Mouse (Mus musculus) kidney, postnatal 36 days (tissue): ENCODE data around the gene Cenpt.

Experiments
- DNase-seq, 2 experiments: peaks; one replicate each; pipeline ENCODE4 v3.0.0; 2021 to 2022; ENCODE audit warnings: mixed read lengths in 2 of 2

Cenpt gene

DNA sequence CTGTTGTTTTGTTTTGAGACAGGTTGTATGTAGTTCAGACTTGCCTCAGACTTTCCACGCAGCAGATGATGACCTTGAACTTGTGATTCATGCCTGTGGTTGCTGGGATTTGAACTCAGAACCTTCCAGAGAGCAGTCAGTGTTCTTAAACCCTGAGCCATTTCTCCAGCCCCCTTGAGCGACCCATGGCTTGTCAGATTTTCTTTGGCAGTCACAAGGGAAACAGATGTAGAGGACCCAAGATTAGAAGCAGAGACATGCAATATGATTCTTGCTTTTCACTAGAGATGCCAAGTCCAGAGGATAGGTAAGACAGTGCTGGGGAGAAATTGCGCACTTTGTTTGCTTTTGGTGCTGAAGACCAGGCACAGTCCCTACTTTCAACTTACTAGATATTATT is at the start of gene Cenpt:
Cenpt (minus strand) TSS at position 101 of the 400 bp plus-strand sequence.
- DNase-seq: no peak

DNA sequence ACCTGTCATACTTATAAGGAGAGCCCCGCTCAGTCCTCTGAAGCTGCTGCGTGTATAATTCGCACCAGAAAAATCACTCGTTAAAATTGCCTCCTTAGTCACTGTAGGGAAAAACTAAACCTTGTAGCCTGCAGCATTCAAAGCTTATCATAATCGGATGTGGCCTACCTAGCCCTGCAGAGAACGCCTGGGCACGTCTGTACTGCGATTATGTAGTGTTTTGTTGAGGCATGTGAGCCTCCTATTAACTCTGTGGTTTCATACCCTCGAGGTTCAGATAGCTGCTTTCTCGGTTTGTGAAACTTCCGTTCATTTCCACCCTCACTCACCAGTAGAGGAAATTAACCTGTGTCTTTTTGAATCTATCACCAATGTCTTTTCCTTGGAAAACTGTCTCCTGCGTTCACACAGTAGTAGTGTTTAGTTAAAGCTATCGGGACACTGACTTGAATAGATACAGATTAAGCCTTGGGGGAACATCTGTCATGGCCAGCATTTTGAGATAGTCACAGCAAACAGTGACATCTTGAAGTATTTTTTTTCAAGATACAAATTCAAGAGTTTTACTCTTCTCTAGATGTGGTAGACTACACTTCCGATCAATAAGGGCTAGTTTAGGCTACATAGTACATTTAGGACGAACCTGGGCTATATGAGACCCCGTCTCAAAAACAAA is 48.0 kb upstream of the Cenpt start:
- no peak for DNase-seq

DNA sequence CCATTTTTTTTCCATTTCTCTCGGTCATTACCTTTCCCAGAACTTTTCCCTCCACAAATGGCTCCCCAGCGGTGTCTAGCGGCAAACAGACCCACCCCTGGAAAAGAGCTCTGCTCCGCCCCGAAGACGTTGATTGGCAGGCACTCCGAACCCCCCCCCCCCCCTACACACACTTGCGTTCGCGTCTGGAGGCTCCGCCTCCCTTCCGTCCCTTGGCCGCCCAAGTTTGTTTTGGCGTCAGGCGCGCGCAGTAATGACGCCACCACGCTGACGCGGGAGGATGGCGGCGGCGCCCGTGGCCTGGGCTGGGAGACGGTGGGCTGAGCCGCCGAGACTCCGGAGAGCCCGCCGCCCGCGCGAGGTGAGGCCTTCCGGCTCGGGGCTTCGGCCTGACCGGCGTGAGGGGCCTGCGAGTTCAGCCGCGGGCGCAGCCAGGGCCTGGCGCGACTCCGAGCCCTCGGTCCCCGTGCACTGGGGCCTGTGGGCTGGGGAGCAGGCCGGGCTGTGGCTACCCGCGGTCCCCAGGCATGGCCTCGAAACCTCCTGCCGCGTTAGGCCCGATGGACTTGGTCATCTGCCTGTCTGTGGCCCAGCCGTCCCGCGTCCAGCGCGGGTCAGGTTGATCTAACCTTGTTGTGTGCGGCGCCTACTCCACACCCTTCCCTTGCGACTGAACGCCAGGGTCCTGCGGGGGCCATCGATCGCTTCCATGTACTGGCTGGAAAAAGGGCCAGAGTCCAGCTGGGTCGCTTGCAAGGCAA is 47.3 kb upstream of the Cenpt start, which contains the start of gene Pskh1:
Pskh1 (plus strand) TSS at position 262 of the 761 bp plus-strand sequence.
- DNase-seq: peak; percentile 93 to 96

DNA sequence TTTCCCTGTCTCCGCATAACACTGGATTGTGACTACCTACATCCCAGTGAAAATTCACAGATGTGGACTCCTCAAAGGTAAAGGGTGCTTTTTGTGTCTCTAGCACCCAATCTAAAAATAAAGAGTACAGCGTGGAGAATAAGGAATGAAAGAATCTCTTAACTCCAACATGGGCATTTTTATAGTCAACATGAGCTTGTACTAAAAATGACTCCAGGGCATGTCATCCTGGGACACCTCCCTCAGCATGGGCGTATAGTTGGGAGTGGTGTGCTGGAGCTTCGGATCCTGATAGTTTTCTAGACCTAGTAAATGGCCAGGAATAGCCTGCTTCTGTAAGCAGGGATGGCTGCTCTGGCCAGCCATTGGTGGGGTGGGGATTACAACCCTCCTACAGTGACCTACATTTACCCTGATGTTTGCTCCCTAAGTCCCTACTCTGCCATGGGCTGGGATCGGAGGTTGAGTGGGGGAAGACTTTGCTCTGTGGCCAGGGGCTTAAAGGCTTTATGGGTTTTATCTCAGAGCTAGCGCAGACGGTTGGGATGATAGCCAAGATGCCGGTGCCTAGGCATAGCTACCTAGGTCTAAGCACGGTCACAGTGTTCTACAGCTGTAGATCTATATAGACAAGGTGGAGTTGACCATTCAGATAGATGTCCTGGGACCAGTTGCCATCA is 44.9 kb upstream of the Cenpt start:
- DNase-seq: no peak

DNA sequence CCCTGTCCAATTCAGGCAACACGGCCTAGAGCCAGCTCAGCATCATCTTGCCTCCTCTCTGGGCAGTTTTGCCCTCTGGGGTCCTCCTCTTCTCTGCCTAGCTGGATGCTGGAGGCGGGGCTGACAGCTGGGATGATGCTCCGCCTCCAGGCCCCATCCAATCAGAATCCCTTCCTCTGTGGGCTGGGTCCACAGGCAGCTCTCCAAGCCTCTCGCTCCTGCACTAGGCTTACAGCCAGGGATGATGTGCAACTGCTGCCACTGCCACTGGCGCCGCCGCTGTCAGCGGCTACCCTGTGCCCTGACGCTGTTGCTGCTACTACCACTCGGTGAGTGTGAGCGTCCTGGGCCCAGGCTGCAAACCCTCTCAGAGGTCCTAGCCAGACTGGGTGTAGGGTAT is 40.3 kb upstream of the Cenpt start, which contains the start of gene Nrn1l:
Nrn1l (plus strand) TSS at position 229 of the 400 bp plus-strand sequence.
- DNase-seq: peak; percentile 77 to 86

DNA sequence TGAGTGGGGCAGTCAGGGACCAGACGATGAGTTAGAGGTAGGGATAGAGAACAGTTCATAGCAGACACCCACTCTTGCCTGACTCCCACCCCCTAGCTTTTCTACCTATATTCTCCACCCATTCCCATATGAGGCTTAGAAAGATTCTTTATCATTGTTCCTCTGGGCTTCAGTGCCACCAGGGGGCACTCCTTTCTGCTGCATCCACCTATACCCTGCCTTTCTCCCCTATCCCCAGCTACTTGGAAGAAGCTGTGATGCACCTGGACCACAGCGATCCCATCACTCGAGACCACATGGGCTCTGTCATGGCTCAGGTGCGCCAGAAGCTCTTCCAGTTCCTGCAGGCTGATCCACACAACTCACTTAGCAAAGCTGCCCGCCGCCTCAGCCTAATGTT is 39.4 kb upstream of the Cenpt start:
- peak; percentile 18 to 67 for DNase-seq

DNA sequence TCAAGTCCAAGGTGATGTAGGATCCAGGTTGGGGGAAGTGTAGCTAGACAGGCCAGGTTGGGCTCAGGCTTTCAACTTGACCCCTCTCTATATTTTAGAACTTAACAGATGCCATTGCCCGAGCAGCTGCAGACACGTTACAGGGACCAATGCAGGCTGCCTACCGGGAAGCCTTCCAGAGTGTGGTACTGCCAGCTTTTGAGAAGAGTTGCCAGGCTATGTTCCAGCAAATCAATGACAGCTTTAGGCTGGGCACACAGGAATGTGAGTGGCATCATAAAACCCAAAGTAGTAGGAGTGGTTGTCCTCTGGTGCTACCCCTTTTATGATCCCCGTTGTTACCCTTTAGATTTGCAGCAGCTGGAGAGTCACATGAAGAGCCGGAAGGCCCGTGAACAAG is 37.8 kb upstream of the Cenpt start:
- DNase-seq: no peak

DNA sequence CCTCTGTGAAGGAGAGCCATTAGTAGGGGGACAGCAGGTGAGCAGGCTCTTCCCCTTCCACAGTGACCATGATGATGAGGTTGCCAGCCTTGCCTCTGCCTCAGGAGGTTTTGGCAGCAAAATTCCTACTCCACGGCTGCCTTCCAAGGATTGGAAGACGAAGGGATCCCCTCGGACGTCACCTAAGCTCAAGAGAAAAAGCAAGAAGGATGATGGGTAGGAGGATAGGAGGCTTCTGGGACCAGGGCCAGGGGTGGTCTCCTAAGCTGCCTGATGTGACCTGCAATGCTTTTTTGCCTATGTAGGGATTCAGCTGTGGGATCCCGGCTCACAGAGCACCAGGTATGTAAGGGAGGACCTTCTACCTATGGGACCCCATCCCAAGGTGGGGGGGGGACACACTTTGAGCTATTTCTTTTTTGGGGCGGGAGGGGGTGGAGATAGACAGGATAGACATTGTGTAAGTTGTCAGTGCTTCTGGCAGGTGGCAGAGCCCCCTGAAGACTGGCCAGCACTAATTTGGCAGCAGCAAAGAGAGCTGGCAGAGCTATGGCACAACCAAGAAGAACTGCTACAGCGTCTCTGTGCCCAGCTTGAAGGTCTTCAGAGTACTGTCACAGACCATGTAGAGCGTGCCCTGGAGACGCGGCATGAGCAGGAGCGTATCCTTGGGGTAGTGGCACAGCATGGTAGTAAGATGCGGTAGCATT is 36.8 kb upstream of the Cenpt start:
- DNase-seq: no peak

DNA sequence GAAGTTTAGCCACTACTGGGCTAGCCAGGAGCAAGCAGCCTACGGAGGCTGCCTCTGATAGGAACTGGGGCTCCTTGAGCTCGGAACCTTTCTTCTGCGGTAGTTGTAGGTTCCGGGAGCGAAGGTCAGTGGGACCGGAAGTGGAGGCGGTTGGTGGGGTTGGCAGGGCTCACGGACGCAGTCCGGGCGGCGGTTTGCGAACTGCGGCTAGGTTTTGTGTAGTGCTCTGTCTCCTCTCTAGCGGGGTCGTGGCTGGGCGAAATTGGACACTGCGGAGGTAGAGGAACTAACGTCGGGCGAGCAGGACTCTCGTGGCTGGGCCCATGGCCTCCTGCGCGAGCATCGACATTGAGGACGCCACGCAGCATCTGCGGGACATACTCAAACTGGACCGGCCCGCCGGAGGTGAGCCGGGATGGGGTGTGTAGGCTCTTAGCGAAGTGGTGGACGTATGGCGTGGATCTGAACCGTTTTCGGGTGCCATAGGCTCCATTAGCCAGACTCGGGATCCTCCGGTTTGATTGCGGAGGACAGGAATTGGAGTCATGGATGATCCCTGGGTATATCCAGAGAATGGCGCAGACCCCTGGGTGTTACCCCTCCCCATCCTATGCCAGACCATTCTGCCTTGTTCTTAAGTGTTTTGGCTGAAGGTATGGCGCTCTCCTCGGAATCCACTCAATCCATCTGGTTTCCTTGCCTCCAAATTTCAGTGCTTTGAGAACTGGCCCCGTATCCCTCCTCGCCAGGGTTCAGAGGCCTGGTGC is 27.9 kb upstream of the Cenpt start, which contains the start of gene Edc4:
Edc4 (plus strand) TSS at position 128 of the 767 bp plus-strand sequence.
- DNase-seq: peak; percentile 82 to 89

DNA sequence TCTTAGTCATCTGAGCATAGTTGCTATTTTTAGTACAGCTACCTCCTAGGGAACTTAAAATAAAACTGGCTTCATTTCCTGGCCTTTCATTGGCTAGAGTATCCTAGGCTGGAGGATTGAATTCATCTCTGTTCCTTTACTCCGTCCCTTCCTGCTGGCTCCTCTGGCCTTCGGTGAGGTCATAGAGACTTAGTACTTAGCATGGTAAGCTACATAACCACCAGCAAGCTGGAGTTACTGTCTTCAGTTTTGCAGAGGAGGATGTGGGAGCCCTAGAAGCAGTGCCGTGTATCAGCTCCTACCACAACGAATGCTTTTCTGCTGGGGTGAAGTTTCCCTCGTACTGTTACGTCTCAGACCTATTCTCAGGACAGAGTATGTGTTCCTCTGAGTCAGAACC is 21.2 kb upstream of the Cenpt start:
- peak in 1 of 2 experiments; percentile 30 for DNase-seq

DNA sequence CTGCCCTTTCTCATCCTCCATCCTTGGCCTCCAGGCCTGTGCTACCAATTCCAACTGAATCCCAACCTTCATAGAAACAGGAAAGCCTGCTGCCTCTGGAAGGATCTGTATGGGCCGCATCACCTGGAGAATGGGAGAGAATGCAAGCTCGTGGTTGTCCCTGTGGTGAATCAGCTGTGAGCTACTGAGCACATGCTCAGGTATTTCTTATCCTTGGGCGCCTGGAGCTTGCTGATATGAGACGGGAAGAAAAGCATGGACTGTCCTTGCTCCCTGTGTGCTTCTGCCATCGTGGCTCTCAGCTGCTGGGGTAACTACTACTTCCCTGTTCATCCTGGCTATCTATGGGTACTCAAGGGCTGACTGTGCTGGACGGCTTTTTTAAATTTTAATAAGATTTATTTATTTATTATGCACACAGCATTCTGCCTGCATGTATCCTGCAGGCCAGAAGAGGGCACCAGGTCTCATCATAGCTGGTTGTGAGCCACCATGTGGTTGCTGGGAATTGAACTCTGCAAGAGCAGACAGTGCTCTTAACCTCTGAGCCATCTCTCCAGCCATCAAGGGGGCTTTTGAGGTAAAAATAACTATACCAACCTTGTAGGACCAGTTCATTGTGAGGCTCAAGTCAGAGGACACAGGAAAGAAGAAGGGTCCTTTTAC is 13.4 kb upstream of the Cenpt start:
- DNase-seq: peak in 1 of 2 experiments; percentile 27

DNA sequence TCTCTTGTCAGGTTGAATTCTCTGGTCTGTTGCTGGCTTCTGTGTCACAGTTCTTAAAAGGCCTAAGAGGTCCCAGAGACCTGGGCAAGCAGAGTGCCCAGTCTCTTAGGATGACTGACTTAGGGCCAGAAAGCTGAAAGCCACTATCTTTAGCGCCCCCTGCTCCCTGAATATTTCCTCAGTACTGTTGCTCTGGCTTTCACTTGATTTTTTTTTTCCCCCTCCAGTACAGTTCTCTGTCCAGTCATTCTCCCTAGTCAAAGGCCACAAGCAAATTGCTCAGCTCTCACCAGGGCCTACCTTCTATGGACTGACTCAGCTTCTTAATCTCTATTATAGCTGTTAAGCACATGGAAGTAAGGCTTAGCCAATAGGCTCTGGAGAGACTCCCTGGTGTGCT is 8.9 kb upstream of the Cenpt start:
- DNase-seq: peak in 1 of 2 experiments; percentile 46

DNA sequence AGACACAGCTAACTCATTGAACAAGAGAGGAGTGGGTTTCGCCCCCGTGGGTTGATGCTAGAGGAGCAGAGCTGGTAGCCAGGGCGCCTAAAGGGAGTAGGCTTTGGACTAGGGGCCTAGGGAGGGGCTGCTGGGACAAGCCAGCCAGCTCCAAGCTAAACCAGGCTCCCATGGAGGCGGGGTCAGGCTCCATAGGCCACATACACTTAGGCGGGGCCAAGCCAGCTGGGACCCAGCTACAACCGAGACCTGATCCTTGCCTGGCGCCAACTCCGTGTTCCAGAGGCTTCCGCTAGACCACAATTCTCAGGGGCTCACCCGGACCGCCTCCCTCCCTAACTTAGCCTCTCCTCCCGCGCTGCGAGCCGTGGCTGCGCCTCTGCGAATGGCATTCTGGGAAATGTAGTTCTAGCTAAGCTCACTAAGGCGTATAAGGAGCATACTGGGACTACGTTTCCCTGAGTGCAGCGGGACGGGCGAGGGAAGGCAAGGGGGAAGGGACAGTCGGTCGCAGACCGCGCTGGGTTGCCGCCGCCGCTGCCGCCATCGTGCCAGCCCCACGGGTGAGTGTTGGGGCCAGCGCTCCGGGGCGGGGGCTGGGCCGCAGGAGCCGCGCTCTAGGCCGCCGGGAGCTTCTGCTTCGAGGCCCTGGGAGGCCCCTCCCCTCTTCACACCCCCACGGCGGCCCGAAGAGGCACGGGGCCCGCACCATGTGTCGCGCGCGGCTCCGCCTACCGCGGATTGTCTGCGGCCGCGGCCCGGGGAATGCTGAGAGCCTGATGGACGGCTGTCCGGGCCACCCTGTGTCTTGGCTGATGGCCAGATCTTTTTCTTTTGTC is 7.3 kb upstream of the Cenpt start, which contains the start of gene Nutf2:
Nutf2 (plus strand) TSS at position 438 of the 839 bp plus-strand sequence.
- DNase-seq: peak; percentile 94 to 99

DNA sequence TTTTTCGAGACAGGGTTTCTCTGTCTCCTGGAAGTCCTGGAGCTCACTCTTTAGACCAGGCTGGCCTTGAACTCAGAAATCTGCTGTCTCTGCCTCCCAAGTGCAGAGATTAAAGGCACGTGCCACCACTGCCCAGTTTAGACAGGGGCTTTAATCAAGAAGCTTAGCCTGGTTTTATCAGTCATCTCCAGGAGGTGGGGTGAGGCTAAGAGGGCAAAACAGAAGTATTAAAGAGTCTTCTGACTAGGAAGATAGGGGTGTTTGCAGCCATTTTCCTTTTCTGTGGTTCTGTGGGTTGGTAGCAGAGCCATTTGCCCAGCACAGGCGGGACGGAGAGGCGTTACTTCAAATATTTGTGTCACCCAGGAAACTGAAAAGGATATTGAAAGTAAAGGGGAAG is 6.2 kb upstream of the Cenpt start:
- no peak for DNase-seq

DNA sequence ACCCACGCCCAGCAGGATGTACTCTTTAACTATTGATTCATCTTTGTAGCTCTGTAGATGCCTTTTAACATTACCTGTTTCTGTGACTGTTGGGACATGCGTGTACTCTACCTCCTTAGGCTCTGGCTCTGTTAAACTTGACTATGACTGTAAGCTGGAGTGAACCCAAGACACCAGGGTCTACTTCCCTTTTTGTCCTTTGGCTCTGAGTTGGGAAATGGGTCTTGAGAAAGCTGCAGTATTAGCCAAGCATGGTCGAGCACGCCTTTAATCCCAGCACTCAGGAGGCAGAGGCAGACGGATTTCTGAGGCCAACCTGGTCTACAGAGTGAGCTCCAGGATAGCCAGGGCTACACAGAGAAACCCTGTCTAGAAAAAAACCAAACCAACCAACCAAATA is 5.4 kb upstream of the Cenpt start:
- no peak for DNase-seq

DNA sequence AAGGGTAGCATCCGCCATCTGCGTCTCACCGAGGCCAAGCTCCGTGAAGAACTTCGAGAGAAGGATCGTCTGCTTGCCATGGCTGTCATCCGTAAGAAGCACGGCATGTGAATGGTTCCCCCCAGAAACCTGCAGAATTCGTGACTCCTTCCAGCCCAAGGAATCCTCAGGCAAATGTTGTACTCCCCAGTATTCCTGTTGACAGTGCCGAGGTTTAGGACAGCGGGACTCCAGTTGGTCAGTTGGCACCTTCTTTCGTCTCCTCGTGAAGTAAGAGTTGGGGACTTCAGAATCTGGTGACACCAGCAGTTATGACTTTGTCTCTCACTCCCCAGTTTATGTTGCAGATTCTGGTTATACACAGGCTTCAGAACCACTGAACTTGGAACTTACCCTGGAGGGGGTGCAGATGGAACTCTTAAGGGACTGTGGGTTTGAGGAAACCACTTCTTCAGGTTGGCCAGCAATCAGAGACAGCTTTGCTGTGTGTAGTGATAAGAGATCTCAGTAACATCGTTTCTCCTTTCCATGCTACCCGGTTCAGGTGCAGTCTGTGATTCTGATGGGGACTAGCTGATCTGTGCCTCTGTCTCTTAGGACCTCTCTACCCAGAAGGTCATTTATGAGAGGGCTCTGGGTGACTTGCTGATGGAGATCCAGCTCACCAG is 3.2 kb upstream of the Cenpt start:
- no peak for DNase-seq

DNA sequence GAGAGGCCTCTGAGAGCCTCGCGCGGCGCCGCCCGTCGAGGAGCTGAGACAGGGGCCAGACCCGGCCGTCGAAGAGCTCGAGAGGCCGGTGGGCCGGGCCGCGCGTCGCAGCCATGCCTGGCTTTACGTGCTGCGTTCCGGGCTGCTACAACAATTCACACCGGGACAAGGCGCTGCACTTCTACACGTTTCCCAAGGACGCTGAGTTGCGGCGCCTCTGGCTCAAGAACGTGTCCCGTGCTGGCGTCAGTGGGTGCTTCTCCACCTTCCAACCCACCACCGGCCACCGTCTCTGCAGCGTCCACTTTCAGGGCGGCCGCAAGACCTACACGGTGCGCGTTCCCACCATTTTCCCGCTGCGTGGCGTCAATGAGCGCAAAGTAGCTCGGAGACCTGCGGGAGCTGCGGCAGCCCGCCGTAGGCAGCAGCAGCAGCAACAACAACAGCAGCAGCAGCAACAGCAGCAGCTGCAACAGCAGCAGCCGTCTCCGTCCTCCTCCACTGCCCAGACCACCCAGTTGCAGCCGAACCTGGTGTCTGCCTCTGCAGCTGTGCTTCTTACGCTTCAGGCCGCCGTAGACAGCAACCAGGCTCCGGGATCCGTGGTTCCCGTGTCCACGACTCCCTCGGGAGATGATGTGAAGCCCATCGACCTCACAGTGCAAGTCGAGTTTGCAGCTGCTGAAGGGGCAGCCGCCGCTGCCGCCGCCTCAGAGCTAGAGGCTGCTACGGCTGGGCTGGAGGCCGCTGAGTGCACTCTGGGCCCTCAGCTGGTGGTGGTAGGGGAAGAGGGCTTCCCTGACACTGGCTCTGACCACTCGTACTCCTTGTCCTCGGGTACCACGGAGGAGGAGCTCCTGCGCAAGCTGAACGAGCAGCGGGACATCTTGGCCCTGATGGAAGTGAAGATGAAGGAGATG is 2.4 kb upstream of the Cenpt start:
- peak; percentile 38 to 71 for DNase-seq

DNA sequence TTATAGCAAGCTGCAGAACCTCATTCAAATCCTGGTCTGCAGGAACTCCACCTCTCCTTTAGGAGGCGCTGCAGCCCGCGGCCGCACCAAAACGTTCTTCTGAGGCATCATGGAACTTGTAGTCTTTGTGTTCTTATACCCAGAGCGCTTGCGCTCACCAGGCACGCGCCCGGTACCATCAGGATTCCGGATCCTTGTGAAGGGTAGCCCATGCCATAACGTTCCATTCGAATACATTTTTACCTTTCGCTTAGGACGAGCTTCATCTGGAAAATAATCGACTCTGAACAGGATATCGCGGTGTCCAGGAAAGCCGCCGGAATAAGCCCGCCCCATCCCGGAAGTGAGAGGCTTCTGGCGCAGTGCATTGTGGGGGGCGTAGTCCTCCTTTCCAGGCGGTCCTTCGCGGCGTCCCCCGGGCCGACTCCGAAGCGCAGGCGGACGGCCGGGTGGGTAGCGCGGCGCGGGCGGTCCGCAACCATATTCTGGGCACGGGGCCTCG is 1.7 kb upstream of the Cenpt start, which contains the start of gene Thap11:
Thap11 (plus strand) TSS at position 418 of the 502 bp plus-strand sequence.
- peak; percentile 93 to 96 for DNase-seq
